Mouse (Mus musculus): ENCODE measurements around the gene Ttc21a.

GRCm38 (mm10) chr9:119972582-119972981, 35.2 kb downstream of the Ttc21a start:
- no peak for TF ChIP-seq CTCF (IDR thresholded peaks at IDR 0.05 in 2 of 3, conservative IDR thresholded peaks at IDR 0.05 in 1 of 3; ENCODE audit: control insufficient read depth in 1 of 3, insufficient read depth in 1 of 3, low read depth in 2 of 3, low read length in 3 of 3, poor library complexity in 1 of 3, severe bottlenecking in 1 of 3)
- no peak for TF ChIP-seq ZNF384 (IDR thresholded peaks at IDR 0.05; ENCODE audit: low read depth, low read length)
- TF ChIP-seq POLR2A (IDR thresholded peaks at IDR 0.05; ENCODE audit: control insufficient read depth in 1 of 2, insufficient read depth in 1 of 2, low read depth in 1 of 2, low read length in 2 of 2, poor library complexity in 1 of 2): no peak
